Mouse (Mus musculus) ES-Bruce4 (cell line): ENCODE measurements around the gene Rps18. TPM values are rescaled to one million over a fixed set of nuclear protein-coding genes. Genes with fewer than 3 reads are reported as not detected.
"Not testable (repeated sequence)": the region's sequence is repeated elsewhere in the genome, so short reads cannot be mapped to it uniquely, and the experiment has no call there.

ENCODE experiments used
- H3K27ac ChIP-seq: 2 replicates; pipeline ENCODE4 v1.5.1; 2012; ENCODE audit warnings: low read length, inconsistent platforms; ENCODE audit not compliant: insufficient read depth
- H3K27me3 ChIP-seq: 2 replicates; pipeline ENCODE4 v1.6.1; 2012; ENCODE audit warnings: mild to moderate bottlenecking, low read length, inconsistent platforms; ENCODE audit not compliant: control insufficient read depth, poor library complexity, insufficient read depth, severe bottlenecking
- H3K36me3 ChIP-seq: 2 replicates; pipeline ENCODE4 v1.6.1; 2012; ENCODE audit warnings: inconsistent platforms, mild to moderate bottlenecking, low read length, moderate library complexity; ENCODE audit not compliant: control insufficient read depth, poor library complexity, insufficient read depth, severe bottlenecking
- H3K4me1 ChIP-seq: one replicate; pipeline ENCODE4 v1.8.1; 2011; ENCODE audit warnings: low read length; ENCODE audit not compliant: control insufficient read depth, insufficient read depth
- H3K4me3 ChIP-seq: 2 replicates; pipeline ENCODE4 v1.5.1; 2011; ENCODE audit warnings: low read depth, mild to moderate bottlenecking, low read length
- H3K9ac ChIP-seq: 2 replicates; pipeline ENCODE4 v1.6.1; 2012; ENCODE audit warnings: low read depth, mild to moderate bottlenecking, inconsistent platforms; ENCODE audit not compliant: poor library complexity, severe bottlenecking
- H3K9me3 ChIP-seq: replicated peaks from 2 replicates; pipeline ENCODE4 v1.6.1; 2012; ENCODE audit warnings: mild to moderate bottlenecking, low read length, inconsistent platforms; ENCODE audit not compliant: control insufficient read depth, poor library complexity, insufficient read depth, severe bottlenecking
- CTCF ChIP-seq: IDR thresholded peaks from one replicate; pipeline ENCODE4 v1.8.1; 2011; ENCODE audit warnings: low read depth, low read length
- EP300 ChIP-seq: IDR thresholded peaks from 2 replicates; pipeline ENCODE4 v1.6.1; 2011; ENCODE audit warnings: low read depth, low read length; ENCODE audit not compliant: insufficient read depth
- POLR2A ChIP-seq: IDR thresholded peaks from one replicate; pipeline ENCODE4 v1.8.1; 2011; ENCODE audit warnings: low read length; ENCODE audit not compliant: insufficient read depth
- polyA plus RNA-seq: library from polyadenylated mRNA; stranded (reverse); fragments of >200 nt; gene quantifications from 2 replicates; pipeline ENCODE4 v1.2.4, GENCODE M21; 2011; ENCODE audit warnings: low read depth; ENCODE audit not compliant: missing spikeins, insufficient read depth, insufficient read length

Gene Rps18
- polyA plus RNA-seq, 1 experiment, result 2,174 TPM

DNA sequence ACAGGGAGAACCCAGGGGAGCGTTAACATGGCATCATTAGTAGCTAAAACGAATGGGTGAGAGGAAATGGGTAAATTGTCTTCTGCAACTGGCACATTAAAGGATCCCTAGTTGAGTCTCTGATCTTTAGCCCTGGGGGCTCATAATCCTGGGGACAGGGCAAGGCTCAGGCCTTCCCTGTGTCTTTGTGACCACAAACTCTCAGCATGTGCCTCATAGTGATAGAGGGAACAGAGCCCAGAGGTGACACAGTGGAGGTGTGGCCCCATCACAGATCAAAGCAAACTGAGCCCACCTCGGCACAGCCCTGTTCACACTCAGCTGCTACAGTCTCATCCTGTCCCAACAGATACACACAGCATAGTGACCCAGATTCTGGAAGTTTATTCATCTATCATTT lies 39.9 kb upstream of the Rps18 start:
- no peaks in the 10 kb centered on the region for H3K9me3 ChIP-seq
- H3K4me3 ChIP-seq, result no peak overlapping the region
- H3K36me3 ChIP-seq, result no peaks in the 10 kb centered on the region
- H3K27me3 ChIP-seq, result peaks cover 7% of the 10 kb centered on the region
- TF ChIP-seq CTCF, result no peak
- TF ChIP-seq POLR2A, result no peak
- TF ChIP-seq EP300, result no peak
- H3K4me1 ChIP-seq, result no peaks in the 10 kb centered on the region
- no peak overlapping the region for H3K9ac ChIP-seq
- H3K27ac ChIP-seq, result no peak overlapping the region

DNA sequence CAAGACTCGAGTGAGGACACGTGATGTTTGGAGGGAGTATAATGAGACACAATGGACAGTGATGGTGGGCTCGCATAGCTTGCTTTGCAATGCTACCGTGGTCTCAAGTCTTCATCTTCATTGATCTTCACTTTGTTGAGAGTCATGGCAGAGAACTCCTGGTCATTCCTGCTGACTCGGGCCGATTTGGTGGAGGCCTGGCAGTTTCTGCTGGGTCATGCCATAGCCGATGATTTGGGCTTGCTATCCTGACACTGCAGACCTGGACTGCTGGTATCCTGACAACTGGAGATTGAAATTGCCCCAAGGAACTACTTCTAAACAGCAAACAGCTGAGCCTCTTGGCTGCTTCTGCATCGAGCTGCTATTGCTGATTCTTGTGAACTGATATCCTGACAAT lies 39.2 kb upstream of the Rps18 start:
- Histone ChIP-seq H3K9ac (no peak overlapping the region), H3K4me3 (no peak overlapping the region), H3K4me1 (no peaks in the 10 kb centered on the region), H3K9me3 (no peaks in the 10 kb centered on the region), H3K27ac (no peak overlapping the region), H3K27me3 (peaks cover 7% of the 10 kb centered on the region), H3K36me3 (no peaks in the 10 kb centered on the region)
- no peak for TF ChIP-seq EP300
- TF ChIP-seq CTCF, result no peak
- TF ChIP-seq POLR2A, result no peak

DNA sequence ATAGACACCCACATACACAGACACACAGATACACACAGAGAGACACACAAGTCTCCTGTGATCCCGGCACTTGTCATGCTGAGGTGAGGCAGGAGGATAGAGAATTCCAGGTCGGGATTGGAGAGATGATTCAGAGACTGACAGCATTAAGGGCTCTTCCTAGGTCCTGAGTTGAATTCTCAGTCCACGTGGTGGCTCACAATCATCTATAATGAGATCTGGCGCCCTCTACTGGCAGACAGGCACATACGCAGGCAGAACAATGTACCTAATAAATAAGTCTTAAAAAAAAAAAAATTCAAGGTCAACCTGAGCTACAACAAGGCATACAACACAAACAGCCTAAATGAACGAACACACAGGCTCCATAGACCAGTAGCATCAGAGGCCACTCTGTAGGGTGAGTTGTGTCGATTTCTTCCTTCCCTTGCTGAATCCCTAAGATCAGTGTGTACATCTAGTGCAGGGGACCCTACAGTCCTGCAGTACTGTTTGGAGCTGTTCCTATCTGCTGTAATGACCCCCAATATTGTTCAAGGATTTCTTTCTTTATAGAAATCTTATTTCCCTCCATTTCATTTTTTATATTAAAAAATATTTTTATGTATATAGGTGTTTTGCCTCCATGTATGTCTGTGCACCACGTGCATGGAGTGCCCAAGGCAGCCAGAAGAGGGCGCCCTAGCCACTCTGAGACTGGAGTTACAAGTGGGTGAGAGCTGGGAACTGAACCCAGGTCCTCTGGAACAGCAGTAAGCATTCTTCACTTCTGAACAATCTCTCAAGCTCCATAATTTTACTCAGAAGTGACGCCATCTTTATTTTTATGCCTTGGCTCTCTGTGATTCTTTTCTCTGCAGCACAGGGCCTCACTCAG lies 36.2 kb upstream of the Rps18 start:
- H3K9ac ChIP-seq, result peak overlapping the region; percentile 23; the same call in 1 of the 2 replicates
- H3K27ac ChIP-seq, result no peak overlapping the region
- TF ChIP-seq EP300 (no peak), CTCF (peak; percentile 64)
- no peaks in the 10 kb centered on the region for H3K27me3 ChIP-seq
- H3K36me3 ChIP-seq, result no peaks in the 10 kb centered on the region
- H3K4me1 ChIP-seq, result no peaks in the 10 kb centered on the region
- peak overlapping the region; percentile 21; the same call in 1 of the 2 replicates for H3K4me3 ChIP-seq
- H3K9me3 ChIP-seq, result no peaks in the 10 kb centered on the region

DNA sequence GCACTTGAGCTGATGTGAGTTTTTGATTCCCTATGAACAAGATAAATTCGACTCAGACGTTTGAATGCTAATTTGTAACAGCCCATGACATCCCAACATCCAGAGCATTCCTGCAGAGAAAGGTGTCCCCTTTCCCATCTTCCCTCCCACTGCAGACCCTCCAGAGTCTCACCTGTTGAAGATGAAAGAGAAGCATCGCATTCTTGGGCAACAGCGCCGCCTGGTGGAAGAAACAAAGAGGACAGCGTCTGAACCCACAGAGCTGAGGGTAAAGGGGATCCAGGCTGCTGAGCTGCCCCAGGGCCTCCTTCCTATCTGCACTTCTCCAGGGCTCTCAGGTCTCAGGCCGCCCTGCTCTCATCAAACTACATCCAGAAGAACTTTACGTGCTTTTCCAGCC lies 26.3 kb upstream of the Rps18 start:
- not testable (repeated sequence) for H3K9me3 ChIP-seq, H3K4me1 ChIP-seq, H3K36me3 ChIP-seq, H3K9ac ChIP-seq, H3K27me3 ChIP-seq, H3K27ac ChIP-seq
- peak; percentile 58 for TF ChIP-seq CTCF
- 0 out of 2 replicates have a peak overlapping the region, but pooled peaks have one; percentile 13 for H3K4me3 ChIP-seq

DNA sequence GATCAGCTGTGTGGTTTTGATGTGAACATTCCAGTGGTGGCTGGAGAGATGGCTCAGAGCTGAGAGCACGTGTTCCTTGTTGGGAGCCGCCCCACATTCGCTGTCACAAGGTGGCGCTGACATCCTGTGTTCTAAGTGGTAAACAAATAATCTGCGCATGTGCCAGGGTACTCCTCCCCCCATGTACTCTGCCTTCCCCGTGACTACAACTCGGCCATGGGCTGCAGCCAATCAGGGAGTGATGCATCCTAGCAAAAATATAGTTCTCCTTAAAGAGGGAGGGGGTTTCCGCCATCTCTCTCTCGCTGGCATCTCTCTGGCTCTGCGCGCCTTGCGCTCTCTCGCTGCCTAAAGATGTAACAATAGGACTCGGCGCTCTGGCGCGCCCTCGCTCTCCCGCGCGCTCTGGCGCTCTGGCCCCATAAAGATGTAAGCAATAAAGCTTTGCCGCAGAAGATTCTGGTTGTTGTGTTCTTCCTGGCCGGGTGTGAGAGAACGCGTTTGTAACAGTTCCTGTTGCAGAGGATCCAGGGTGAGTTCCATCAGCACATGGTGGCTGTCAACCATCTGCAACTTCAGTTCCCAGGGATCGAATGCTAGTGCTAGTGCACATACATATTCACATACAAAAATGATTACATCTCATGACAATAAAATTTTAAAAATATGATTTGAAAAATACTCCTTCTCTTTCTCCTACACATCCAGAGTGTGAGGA lies 25.6 kb upstream of the Rps18 start:
- Histone ChIP-seq H3K27ac (peak overlapping the region; percentile 42), H3K4me3 (peak overlapping the region; percentile 81), H3K9ac (peak overlapping the region; percentile 50)
- H3K9me3 ChIP-seq, H3K27me3 ChIP-seq, H3K36me3 ChIP-seq, H3K4me1 ChIP-seq: not testable (repeated sequence)
- peak; percentile 59 for TF ChIP-seq POLR2A
- TF ChIP-seq EP300, result peak; percentile 82
- TF ChIP-seq CTCF, result peak; percentile 64

DNA sequence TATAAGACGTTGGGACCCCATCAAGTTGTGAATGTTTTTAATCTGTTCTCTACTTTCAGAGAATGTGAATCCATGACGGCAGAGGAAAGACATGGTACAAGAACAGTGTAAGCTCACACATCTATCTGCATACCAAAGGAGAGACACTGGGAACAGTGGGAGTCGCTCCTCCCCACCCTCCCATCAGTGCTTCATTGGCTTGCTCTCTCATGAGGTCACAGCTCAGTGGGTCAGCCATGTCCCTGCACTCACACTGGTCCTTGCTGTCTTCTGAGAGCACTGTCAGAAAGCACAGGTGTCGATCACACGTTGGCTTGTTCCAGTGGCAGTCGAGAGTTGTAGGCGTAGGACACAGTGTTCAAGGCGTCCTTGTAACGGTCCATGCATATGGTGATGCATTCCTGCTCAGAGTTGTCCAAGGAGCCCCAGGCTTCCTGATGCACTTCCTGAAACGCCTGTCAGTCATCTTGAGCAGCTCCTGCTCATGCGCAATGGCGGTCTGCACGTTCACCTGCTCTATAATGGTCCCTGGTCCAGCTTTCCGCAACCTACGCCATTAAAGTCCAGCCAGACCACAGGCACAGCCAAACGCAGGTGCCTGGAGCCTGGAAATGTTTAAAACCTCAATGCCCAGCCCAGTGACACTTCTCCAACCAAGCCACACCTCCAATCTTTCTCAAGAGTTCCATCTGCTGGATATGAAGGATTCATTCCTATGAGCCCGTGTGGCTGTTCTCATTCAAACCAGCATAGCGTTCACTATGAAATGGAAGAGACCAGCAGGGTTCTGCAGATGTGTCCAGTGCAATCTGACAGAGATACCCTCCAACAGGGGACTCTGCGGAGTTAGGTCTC lies 24.6 kb upstream of the Rps18 start:
- Histone ChIP-seq H3K4me1 (peaks cover 7% of the 10 kb centered on the region), H3K4me3 (peak overlapping the region; percentile 3; the same call in 1 of the 2 replicates), H3K9me3 (no peaks in the 10 kb centered on the region), H3K36me3 (no peaks in the 10 kb centered on the region), H3K27me3 (peaks cover 2% of the 10 kb centered on the region; the same call in 1 of the 2 replicates), H3K27ac (no peak overlapping the region), H3K9ac (no peak overlapping the region)
- no peak for TF ChIP-seq CTCF
- no peak for TF ChIP-seq POLR2A
- 0 out of 2 replicates have a peak, but pooled peaks have one; percentile 57 for TF ChIP-seq EP300
